Comparison of ENCODE assay signal across 15 mouse cellular contexts in genomic region chr7:67499516-67499915, GRCm38 (mm10).
DNase-seq lines count a peak whose midpoint lies in the region; ATAC-seq and TF ChIP-seq lines count a peak whose summit lies in the region.
"Had no signal": no experiment of that assay in that cellular context is flagged by ENCODE, and none has a peak within 500 bp of the region (broad histone marks: within the 10 kb centered on the region; RNA-seq: fewer than 3 reads in every experiment).

No protein-coding gene starts in this region.

- H3K9ac ChIP-seq in limb, embryonic 15.5 days: no peak overlapping the region
- no peak overlapping the region for H3K9ac ChIP-seq in kidney, embryonic 16.5 days (replicated peaks; ENCODE audit: low read length)

- H3K27me3 ChIP-seq in thymus, adult 2 months (ENCODE audit: control insufficient read depth, insufficient read depth, low read length): no peaks in the 10 kb centered on the region
- no peaks in the 10 kb centered on the region for H3K27me3 ChIP-seq in limb, embryonic 15.5 days
- no peaks in the 10 kb centered on the region for H3K27me3 ChIP-seq in kidney, embryonic 16.5 days (ENCODE audit: insufficient read depth, low read length)

- 0 out of 2 replicates have a peak, but pooled peaks have one; percentile 8 for ATAC-seq in limb, embryonic 15.5 days (ENCODE audit: insufficient number of reproducible peaks, low FRiP score, low TSS enrichment, low read depth)
- no peak for ATAC-seq in kidney, embryonic 16.5 days (ENCODE audit: low FRiP score, low TSS enrichment)
- ATAC-seq: intestine, postnatal 0 days had no signal

- H3K36me3 ChIP-seq in thymus, adult 2 months (ENCODE audit: control insufficient read depth, insufficient read depth, low read length): no peaks in the 10 kb centered on the region
- no peaks in the 10 kb centered on the region for H3K36me3 ChIP-seq in limb, embryonic 15.5 days
- H3K36me3 ChIP-seq in kidney, embryonic 16.5 days (ENCODE audit: insufficient read depth, low read length): no peaks in the 10 kb centered on the region
- H3K36me3 ChIP-seq: forebrain, embryonic 10.5 days; G1E; midbrain, embryonic 10.5 days had no signal

- H3K9me3 ChIP-seq in limb, embryonic 15.5 days: no peaks in the 10 kb centered on the region
- H3K9me3 ChIP-seq in kidney, embryonic 16.5 days (ENCODE audit: low read length): no peaks in the 10 kb centered on the region
- H3K9me3 ChIP-seq: forebrain, embryonic 10.5 days; G1E; midbrain, embryonic 10.5 days had no signal

- no peak overlapping the region for H3K4me3 ChIP-seq in thymus, adult 2 months (ENCODE audit: control insufficient read depth, insufficient read depth, low read length)
- no peak overlapping the region for H3K4me3 ChIP-seq in limb, embryonic 15.5 days
- H3K4me3 ChIP-seq in kidney, embryonic 16.5 days (ENCODE audit: low read length): no peak overlapping the region
- H3K4me3 ChIP-seq: forebrain, embryonic 10.5 days; layer of hippocampus, adult 2 months; midbrain, embryonic 10.5 days had no signal

- TF ChIP-seq CTCF in thymus, adult 2 months (IDR thresholded peaks at IDR 0.05; ENCODE audit: borderline replicate concordance, control insufficient read depth, extremely low read depth, insufficient read depth, low read length, poor library complexity): no peak

- H3K4me2 ChIP-seq in limb, embryonic 15.5 days: no peak overlapping the region
- no peak overlapping the region for H3K4me2 ChIP-seq in kidney, embryonic 16.5 days (replicated peaks; ENCODE audit: low read depth, low read length)

- H3K27ac ChIP-seq in thymus, adult 2 months (ENCODE audit: control insufficient read depth, insufficient read depth, low read length): peak overlapping the region; percentile 61
- no peak overlapping the region for H3K27ac ChIP-seq in limb, embryonic 15.5 days
- H3K27ac ChIP-seq in kidney, embryonic 16.5 days (ENCODE audit: low read length): no peak overlapping the region
- H3K27ac ChIP-seq: forebrain, embryonic 10.5 days; layer of hippocampus, adult 2 months; midbrain, embryonic 10.5 days; stomach, postnatal 0 days had no signal

- peak; percentile 39 for DNase-seq in adrenal gland, adult 2 months
- DNase-seq in adrenal gland, adult 8-10 months: no peak
- DNase-seq in thymus, adult 2 months: no peak
- DNase-seq in thymus, postnatal 25 days: no peak
- DNase-seq in gastrocnemius, postnatal 25 days: peak; percentile 86
- DNase-seq in natural killer cell, adult 2 months (ENCODE audit: low spot score in 2 of 2): no peak
- DNase-seq: right cerebral cortex, postnatal 14 days had no signal

- no peak for TF ChIP-seq POLR2A in thymus, adult 2 months (IDR thresholded peaks at IDR 0.05; ENCODE audit: control insufficient read depth, extremely low read depth, insufficient read depth, low read length, poor library complexity)

- peaks cover 68% of the 10 kb centered on the region for H3K4me1 ChIP-seq in thymus, adult 2 months (replicated peaks; ENCODE audit: control insufficient read depth, insufficient read depth, low read length)
- peaks cover 29% of the 10 kb centered on the region for H3K4me1 ChIP-seq in limb, embryonic 15.5 days
- no peaks in the 10 kb centered on the region for H3K4me1 ChIP-seq in kidney, embryonic 16.5 days (ENCODE audit: insufficient read depth, low read length)

- WGBS in thymus, adult 2 months: 81% methylated on average over 7 of the region's 7 CpGs
- 77% methylated on average over 7 of the region's 7 CpGs for WGBS in limb, embryonic 15.5 days
- WGBS in kidney, embryonic 16.5 days: 90% methylated on average over 7 of the region's 7 CpGs

Comparison
In these comparisons a context has a peak if more than half of its experiments do, and no peak if none do; other contexts are left out.
1. DNase-seq: peak in adrenal gland, adult 2 months (single experiment) and gastrocnemius, postnatal 25 days (single experiment); none in adrenal gland, adult 8-10 months (single experiment), thymus, adult 2 months (single experiment), thymus, postnatal 25 days (single experiment) and natural killer cell, adult 2 months (0 of 2).